Mouse (Mus musculus): ENCODE results near the gene Pmm1. TPM values are rescaled to one million over a fixed set of nuclear protein-coding genes. Genes with fewer than 3 reads are reported as not detected.
A peak's percentile ranks its signal among the peaks of the same experiment; 100 is the strongest.
"Not testable (repeated sequence)": the region's sequence is repeated elsewhere in the genome, so short reads cannot be mapped to it uniquely, and the experiment has no call there.

Gene Pmm1
- polyA plus RNA-seq (2012; rRNA removed), result 76.2 and 80.5 TPM in 2 replicates

DNA sequence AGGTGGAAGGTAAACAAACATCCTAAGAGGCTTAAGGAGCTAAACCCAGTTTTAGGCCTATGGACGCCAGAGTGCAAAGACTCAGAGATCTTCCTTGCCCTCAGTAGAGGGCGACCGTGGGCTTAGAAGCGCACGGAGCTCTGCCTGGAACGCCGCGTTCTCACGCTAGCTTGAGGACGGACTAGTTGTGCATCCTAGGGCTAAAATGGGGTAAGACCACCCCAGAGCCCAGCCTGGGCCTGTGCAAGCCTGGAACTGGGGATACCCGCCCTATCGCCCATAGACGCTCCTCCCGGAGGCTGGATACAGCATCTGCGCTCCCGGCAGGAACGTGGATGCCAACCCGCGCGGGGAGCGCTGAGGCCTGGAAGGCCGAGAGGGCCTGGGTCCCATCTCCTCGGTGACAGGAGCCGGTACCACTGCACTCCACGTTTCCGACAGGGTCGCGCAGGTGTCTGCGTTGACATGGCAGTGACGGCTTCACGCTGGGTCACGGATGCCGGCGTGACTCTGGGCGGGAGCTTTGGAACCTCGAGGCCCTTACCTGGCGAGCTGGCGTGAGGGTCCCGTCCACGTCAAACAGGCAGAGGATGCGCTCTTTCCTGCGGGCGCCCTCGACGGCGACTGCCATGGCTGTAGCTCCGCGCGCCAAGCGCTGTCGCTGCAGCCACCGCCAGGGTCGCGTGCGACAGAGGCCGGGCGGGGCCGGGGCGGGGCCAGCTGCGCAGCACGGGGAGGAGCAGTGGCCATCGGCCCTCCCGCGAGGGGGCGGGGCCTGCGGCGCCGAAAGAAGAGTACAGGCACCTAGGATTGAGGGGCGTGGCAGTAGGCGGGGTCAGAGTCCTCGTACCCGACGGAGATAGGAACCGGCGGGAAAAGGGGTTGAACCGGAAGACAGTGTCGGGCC lies at the start of gene Pmm1:
Gene Pmm1 (minus strand): TSS at position 760 of the 907 bp plus-strand sequence.
- peak; percentile 86 for DNase-seq (ENCODE audit: low spot score)

DNA sequence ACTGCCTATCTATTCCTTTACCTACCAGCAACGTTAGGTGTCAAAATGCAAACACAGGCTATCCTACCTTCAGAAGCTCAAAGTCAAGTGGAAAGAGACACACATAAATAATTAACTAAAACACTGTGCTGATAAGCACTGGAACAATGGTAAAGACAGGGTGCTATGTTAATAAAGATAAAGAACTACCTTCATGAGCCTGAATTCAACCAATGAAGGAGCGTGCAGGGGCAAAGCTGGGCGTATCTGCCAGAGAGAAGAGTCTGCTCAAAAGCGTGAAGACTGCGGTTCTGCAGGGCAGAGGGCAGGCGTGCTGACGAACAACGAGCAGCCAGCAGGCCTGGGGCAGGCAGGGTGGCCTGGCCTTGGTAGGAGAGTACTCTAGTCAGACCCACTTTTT lies 43.5 kb upstream of the Pmm1 start:
- no peak for DNase-seq (ENCODE audit: low spot score)

DNA sequence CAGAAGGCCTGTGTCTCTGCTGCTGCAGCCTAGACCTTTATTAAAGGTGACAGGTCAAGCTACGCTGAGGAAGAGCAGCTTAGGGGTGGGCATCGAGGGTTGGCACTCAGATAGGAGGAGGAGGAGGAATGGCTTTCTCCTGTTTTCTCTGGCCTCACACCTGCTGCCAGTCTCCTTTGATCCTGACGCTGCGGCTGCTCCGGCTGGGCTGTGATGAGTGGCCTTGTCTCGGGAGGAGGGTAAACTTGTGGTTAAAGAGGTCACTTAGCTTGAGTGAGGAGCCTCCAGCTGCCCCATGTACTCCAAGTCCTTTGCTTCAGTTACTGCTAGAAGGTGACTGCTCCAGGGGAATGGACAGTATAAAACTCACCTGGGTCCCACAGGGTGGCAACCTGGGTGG lies 33.3 kb upstream of the Pmm1 start:
- no peak for DNase-seq (ENCODE audit: low spot score)

GRCm38 (mm10) chr15:81990549-81990948 lies 29.8 kb upstream of the Pmm1 start:
- DNase-seq (ENCODE audit: low spot score), result no peak

DNA sequence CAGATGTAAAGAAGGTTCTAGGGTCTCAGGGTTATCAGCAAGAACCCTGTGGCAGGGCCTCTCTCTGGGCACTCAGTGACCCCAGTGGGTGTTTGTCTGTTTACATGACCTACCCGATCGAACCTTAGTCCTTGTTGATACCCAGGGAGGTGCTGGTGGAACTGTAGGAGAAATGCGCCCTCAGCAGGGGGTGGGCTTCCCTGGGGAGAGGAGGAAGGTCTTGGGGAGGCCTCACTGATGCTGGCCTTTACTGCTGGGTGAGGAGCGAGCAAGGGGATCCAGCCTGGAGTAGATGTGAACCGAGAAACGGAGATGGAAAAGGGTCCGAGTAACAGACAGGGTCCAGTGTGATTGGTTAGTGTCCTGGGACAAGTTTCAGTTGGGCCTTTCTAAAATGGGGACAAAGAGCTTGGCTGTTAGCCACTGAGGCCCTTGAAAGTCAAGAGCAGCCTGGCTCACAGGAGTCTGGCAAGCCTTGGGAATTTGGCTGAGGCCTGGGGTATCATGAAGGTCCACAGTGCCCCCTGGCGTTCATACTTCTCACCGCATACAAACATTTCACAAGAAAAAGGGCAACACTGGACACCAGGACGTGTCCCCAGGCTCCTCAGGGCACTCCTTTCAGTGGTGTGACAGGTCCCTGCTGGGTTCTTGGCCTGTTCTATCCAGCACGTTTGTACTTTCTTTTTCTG lies 28.8 kb upstream of the Pmm1 start:
- DNase-seq (ENCODE audit: low spot score), result peak; percentile 58

GRCm38 (mm10) chr15:81987646-81988045 lies 26.9 kb upstream of the Pmm1 start, which contains the start of gene Xrcc6:
Xrcc6 (plus strand) TSS chr15:81987835.
- DNase-seq (ENCODE audit: low spot score), result no peak

DNA sequence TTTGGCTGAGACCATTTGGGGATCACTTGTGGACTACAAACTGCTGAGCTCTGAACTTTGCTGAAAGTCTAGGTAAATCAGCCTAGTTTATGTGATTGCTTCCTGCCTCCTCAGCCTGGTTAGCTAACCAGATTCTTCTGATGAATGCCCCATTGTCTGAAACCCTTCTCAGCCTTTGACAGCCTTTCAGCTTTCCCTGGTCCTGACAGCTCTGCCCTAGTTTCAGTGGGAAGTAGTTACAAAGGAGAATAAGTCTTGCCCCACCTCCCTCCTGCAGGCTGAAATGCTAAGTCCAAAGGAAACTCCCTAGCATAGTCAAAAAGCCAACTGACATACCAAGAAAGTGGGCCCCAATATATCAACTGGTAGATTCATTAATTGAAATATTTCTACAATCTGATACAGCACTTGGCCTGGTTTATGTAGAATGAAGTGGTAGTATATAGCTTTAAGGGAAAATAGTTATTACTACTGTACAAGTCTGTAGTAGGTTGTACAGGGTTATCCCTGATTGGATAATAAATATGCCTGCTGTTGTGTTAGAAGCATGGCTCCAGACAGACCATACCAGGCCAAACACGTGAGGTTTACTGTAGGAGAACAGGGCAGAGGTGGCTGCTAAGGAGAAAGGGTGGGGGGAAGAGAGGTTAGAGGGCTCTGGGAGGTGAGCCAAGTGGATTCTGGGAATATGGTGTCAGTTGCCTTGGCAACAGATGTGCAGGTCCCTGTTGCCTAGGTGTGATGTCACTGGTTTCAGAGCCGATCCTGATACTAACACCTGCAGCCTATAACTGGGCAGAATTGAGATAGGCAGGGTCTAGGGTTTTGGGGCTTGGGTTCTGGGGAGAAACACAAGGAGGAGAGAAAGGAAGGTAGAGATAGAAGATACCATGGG lies 24.8 kb upstream of the Pmm1 start:
- DNase-seq (ENCODE audit: low spot score), result no peak

GRCm38 (mm10) chr15:81982173-81982572 lies 21.4 kb upstream of the Pmm1 start:
- DNase-seq (ENCODE audit: low spot score), result no peak

DNA sequence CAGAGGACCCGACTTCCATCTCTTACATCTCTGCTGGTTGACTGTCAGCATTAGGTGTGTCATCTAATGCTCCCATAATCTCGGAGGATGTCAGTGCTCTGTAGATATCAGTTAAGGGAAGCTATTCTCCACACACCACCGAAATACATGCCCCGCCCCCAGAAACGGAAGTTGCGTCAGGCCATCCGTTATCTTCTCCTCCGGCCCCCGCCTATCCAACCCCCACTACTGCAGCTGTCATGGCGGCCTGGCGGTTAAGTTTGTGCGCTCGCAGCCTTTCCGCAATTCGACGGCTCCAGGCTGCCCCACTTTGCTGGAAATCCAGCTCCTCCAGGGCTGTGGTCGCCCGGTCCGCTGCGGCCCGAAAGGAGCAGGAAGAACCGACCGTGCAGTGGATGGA lies 19.6 kb upstream of the Pmm1 start, which contains the start of gene 1700029P11Rik:
Gene 1700029P11Rik (plus strand): TSS at position 220 of the 400 bp plus-strand sequence.
- no peak for DNase-seq (ENCODE audit: low spot score)

- not testable (repeated sequence) for DNase-seq (ENCODE audit: low spot score)
Measured at GRCm38 (mm10) chr15:81975156-81975555, 14.4 kb upstream of the Pmm1 start.

GRCm38 (mm10) chr15:81970498-81970897 lies 9.8 kb upstream of the Pmm1 start:
- not testable (repeated sequence) for DNase-seq (ENCODE audit: low spot score)

DNA sequence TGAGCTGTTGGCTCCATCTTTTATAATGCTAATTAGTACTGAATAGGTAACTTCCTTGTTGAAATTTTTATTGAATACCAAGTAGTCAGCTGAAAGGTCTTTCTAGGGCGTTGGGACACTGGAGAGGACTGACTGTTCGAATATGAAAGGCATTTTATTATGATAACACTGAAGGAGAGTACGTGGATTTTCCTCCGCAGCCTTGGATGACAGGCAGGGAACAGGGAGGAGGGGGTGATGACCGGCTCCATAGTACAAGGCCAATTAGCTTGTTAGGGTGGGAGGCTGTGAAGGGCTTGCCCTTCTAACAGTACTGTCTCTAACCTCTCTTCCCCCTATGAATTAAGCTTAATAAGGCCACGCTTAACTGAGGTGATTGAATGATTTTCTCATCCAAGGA lies 8.9 kb upstream of the Pmm1 start:
- DNase-seq (ENCODE audit: low spot score), result not testable (repeated sequence)

- DNase-seq (ENCODE audit: low spot score), result no peak
Measured at GRCm38 (mm10) chr15:81969173-81969572, 8.4 kb upstream of the Pmm1 start.

DNA sequence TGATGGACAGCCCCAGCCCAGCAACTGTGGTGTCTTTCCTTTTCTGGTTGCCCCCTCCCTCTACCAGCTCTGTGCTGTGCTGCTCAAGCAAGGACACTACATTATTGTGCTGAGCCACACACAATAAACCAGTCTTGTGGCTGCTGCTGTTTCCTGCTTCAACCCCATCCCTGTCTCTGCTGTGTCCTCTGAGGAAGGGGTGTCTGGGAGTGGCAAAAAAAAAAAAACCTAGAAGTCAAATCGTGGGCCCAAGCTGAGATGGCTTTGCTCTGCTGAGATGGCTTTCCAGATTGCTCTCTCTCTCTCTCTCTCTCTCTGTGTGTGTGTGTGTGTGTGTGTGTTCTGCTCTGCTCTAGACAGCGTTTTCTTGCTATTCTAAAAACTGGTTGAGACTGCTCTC lies 7.7 kb upstream of the Pmm1 start:
- no peak for DNase-seq (ENCODE audit: low spot score)

- DNase-seq (ENCODE audit: low spot score), result no peak
Measured at GRCm38 (mm10) chr15:81967821-81968220, 7.1 kb upstream of the Pmm1 start.

GRCm38 (mm10) chr15:81966062-81966829 lies 5.5 kb upstream of the Pmm1 start:
- no peak for DNase-seq (ENCODE audit: low spot score)

- no peak for DNase-seq (ENCODE audit: low spot score)
Measured at GRCm38 (mm10) chr15:81964980-81965545, 4.3 kb upstream of the Pmm1 start.

- no peak for DNase-seq (ENCODE audit: low spot score)
Measured at GRCm38 (mm10) chr15:81964262-81964661, 3.5 kb upstream of the Pmm1 start.

DNA sequence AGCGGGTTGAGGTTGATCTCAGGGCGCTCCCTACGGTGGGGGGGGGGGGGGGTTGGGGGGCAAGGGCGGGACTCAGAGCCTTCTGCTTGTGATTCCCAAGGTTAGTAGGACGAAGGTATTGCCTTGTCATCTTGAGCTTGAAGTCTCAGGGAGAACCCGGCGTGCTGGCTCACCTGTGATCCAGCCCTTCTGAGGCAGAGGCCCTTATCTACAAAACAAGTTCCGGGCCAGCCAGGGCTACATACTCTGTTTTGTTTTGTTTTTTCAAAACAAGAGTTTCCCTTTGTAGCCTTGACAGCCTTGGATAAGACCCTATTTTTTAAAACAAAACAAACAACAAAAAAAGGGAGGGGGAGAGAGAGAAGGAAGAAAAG lies 335 bp upstream of the Pmm1 start:
- DNase-seq (ENCODE audit: low spot score), result no peak

GRCm38 (mm10) chr15:81958906-81959305 lies 1.8 kb downstream of the Pmm1 start:
- DNase-seq (ENCODE audit: low spot score), result no peak

DNA sequence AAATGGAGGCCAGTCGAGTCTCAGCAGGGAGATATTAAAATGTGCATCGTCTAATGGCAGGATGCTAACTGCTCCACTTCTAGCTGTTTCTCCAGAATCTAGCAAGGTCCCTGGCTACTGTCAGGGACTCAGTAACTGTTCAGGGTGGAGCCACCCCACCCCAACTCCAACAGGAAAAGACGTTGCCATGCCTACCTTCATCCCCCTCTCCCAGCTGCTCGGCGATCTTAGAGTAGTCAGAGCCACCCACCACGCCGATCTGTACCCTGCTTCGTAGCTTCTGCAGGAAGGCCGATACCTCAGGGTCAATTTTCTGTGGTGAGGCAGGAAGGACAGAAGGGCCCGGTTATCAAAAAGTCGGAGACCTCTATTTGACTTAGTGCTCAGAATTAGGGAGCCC lies 3.1 kb downstream of the Pmm1 start:
- DNase-seq (ENCODE audit: low spot score), result no peak
